Mouse (Mus musculus): Measurements from ENCODE around the gene Dus3l.

GRCm38 (mm10) chr17:56715360-56715759 is 49.2 kb upstream of the Dus3l start:
- TF ChIP-seq CTCF (conservative IDR thresholded peaks at IDR 0.05; ENCODE audit: low read length) (no peak), POU5F1 (IDR thresholded peaks at IDR 0.05; ENCODE audit: borderline replicate concordance, low read length) (no peak)
